Mouse (Mus musculus): ENCODE results near the gene Mob1b.
"Not testable (repeated sequence)": the region's sequence is repeated elsewhere in the genome, so short reads cannot be mapped to it uniquely, and the experiment has no call there.

Mob1b gene

GRCm38 (mm10) chr5:88699251-88699913 is 21.3 kb upstream of the Mob1b start:
- DNase-seq (ENCODE audit: low read depth, low spot score) = no peak

DNA sequence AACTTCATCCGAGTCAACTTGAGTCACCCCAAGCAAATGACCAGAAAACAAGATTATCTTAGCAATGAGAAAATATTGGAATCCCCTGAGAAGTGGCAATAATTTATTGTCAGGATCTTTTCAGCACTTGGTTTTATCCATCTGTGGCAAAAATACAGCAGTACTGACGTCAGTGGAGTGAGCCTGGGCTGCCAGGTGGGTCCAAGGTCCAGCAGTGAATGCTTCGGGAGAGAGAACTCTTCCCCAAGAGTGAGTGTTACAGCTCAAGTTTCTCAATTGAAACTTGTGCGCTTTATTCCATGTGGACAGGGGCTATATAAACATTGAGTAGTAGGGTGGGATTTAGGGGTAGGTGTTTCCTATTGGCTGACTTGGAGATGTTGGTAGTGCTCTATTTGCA is 18.6 kb upstream of the Mob1b start:
- DNase-seq (ENCODE audit: low read depth, low spot score) = no peak

- no peak for DNase-seq (ENCODE audit: low read depth, low spot score)
Observed at GRCm38 (mm10) chr5:88703551-88703950, 17.1 kb upstream of the Mob1b start.

DNA sequence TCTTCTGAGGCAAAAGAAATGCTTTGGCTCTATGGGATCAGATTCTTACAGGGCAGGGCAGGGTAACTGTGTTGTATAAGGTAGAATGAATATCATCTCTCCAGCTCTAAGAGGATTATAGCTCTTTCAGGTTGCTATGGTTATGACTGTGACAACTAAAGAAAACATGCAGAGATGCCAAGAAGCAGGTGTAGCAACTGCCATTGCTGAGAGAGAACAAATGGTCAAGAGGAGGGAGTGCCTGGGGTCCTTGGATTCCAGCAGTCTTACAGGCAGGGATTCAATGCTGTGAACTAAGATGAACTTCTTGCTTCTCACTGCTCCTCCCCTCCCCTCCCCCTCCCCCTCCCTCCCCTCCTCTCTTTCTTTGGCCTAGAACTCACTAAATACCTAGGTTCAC is 9.5 kb upstream of the Mob1b start:
- DNase-seq (ENCODE audit: low read depth, low spot score) = no peak

DNA sequence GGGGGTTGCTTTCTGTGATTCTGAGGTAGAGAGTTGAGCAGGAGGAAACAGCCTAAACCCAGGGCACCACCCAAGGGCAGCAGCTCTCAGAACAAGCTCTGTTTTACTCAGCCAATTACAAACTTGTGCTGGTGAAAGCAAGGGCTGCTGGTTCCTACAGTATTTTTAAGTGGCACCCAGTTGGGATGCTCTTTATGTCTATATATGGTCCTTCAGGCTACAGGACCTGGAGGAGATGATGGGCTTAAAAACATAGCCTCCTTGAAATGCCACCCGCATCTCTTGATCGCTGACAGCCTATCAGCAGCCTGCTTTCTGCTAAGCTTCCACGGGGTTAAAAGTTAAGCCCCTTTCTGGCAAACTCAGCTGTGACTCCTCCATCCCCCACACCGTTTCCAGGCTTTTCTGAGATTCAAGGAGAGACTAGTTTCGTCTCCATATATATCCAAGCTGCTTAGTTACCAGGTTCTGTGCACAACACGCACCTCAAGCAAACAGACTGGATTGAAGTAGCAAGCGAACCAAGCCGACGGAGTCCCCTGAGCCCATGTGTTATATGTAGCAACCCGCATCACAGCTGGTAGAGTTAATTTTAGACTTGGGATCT is 8.9 kb upstream of the Mob1b start:
- DNase-seq (ENCODE audit: low read depth, low spot score) = peak; percentile 36

DNA sequence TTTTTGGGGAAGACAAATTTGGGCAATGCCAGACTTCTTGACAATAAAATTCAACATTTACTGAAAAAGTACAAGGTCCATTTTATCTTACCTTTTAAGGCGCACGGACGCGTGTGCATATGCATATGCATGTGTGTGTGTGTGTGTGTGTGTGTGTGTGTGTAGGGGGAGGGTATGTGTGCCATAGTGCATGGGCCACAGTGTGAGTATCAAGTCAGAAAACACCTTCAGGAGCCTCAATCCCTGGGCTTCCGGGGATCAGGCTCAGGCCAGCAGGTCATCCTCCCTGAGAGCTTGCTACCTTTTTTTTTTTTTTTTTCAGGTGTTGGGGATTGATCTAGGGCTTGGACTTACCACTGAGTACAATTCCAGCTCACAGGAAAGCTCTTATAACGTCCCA is 8.3 kb upstream of the Mob1b start:
- DNase-seq (ENCODE audit: low read depth, low spot score) = no peak

- no peak for DNase-seq (ENCODE audit: low read depth, low spot score)
Observed at GRCm38 (mm10) chr5:88716983-88717382, 3.7 kb upstream of the Mob1b start.

DNA sequence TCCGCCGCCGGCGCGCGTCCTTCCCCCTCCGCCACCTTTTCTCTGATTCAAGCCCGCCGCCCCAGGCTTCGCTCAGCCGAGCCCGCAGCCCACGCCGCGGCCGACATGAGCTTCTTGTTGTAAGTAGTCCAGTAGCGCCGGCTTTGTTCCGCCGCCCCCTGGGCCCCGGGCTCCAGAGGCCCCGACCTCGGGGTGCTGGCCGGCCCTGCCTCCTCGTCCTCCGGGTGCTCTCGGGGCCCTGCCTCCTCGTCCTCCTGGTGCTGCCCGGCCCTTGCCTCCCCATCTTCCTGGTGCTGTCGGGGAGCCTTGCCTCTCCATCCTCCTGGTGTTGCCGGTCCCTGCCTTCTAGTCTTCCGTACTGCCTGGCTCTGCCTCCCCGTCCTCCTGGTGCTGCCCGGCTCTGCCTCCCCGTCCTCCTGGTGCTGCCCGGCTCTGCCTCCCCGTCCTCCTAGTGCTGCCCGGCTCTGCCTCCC is 384 bp downstream of the Mob1b start:
- DNase-seq (ENCODE audit: low read depth, low spot score) = no peak

GRCm38 (mm10) chr5:88721565-88722212 is 1.0 kb downstream of the Mob1b start:
- no peak for DNase-seq (ENCODE audit: low read depth, low spot score)

GRCm38 (mm10) chr5:88722213-88722600 is 1.6 kb downstream of the Mob1b start:
- DNase-seq (ENCODE audit: low read depth, low spot score) = no peak

DNA sequence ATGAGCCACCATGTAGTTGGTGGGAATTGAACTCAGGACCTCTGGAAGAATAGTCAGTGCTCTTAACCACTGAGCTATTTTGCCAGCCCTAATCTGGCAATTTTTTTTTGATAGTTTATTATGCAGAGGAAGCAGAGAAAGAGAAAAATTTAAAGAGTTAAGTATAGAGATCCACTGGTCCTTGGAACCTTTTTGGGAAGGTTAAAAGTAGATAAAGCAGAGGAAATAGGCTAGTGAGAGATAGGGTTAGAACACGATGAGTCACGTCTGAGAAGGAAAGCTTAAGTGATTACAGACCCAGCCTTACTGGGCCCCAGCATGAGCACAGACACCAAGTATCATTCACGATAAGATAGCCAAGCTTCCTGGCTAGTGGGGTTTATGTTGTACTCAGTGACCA is 3.4 kb downstream of the Mob1b start:
- DNase-seq (ENCODE audit: low read depth, low spot score) = no peak

DNA sequence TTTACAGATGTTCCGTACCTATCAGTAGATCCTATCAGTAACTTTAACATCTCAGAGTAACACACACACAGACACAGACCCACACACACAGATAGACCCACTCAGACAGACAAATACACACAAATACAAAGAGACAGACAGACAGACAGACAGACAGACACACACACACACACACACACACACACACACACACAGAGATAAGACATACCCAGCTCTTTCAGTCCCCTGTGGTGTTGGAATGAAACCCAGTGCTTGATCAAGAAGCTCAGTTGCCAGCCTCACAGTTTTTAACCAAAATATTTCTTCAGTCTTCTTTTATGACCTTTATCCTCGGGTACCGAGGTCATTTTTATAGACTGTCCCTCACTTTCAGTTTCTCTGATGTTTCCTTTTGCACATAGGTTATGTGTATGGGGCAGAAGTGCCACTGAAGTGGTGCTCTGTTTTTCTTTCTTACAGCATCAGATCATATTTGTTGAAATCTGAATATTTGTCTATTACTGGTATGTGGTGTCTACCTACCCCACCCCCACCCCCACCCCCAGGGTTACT is 7.0 kb downstream of the Mob1b start:
- DNase-seq (ENCODE audit: low read depth, low spot score) = no peak

GRCm38 (mm10) chr5:88734786-88735185 is 14.1 kb downstream of the Mob1b start:
- DNase-seq (ENCODE audit: low read depth, low spot score) = no peak

DNA sequence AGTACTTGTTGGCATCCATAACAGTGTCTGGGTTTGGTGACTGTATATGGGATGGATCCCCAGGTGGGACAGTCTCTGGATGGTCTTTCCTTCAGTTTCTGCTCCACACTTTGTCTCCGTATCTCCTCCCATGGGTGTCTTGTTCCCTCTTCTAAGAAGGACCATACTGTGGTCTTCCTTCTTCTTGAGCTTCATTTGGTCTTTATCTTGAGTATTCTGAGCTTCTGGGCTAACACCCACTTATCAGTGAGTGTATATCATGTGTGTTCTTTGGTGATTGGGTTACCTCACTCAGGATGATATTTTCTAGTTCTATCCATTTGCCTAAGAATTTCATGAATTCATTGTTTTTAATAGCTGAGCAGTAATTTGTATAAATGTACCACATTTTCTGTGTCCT is 20.4 kb downstream of the Mob1b start:
- not testable (repeated sequence) for DNase-seq (ENCODE audit: low read depth, low spot score)

DNA sequence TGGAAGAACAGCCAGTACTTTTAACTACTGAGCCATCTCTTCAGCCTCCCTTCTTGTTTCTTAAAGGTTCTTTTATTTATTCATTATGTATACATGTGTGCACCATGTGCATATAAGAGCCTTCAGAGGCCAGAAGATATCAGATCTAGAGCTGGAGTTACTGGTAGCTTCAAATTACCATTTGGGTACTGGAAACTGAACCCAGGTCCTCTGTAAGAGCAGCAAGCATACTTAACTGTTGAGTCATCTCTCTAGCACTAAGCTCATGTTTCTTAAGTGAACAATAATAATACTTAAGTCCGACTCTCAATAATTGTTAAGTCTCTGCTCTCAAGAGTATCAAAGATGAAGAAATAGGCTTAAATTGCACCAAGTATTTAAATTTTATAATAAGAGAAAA is 27.1 kb downstream of the Mob1b start:
- DNase-seq (ENCODE audit: low read depth, low spot score) = no peak

DNA sequence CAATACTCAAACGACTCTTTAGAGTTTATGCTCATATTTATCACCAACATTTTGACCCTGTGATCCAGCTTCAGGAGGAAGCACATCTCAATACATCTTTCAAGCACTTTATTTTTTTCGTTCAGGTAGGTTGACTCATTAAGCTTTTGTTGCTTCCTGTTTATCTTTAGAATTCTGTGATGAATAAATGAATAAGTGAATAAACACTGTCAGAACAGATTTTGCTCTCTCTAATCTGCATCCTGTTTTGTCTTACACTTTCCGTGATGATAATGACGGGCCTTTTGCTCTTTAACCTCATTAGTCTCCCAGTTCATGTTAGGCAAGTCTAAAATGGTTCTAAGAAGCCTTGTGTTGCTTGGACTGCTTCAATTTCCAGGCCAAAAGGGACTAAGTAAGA is 32.5 kb downstream of the Mob1b start:
- no peak for DNase-seq (ENCODE audit: low read depth, low spot score)

DNA sequence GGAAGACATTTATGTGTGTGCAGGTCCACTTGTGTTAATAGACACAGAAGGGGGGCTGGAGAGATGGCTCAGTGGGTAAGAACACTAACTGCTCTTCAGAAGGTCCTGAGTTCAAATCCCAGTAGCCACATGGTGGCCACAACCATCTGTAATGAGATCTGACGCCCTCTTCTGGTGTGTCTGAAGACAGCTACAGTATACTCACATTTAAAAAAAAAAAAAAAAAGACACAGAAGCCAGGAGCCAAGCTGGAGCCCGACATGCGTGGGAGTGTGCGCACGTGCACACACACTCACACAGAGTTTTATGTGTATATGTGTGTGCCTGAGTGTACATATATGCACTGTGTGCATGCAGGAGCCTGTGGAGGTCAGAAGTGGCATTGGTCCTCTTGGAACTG is 42.0 kb downstream of the Mob1b start:
- DNase-seq (ENCODE audit: low read depth, low spot score) = no peak

DNA sequence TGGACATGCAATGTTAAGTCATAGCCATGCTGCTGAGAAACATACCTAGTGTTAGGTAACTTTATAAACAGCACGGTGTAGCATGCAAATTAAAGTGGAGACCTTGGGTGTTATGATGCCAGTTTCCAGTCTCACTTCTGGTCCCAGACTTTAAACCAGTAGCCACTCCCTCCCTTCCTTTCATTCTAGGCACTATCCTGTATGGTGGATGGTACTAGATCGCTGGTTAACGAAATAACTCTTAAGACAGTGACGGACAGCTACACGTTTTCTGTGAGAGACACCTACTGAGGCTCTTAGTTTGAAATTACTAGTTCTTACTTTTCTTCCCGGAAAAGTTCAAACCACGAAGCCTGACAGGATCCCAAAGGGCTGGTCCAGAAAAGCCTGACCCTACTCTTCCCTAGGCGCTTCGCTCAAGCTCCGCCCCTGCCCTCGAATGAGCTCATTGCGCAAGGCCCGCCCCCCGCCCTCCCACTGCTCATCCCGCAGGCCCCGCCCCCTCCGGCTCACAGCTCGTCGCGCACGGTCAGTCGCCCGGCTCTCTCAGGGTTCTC is 43.9 kb downstream of the Mob1b start:
- no peak for DNase-seq (ENCODE audit: low read depth, low spot score)

- peak; percentile 96 for DNase-seq (ENCODE audit: low read depth, low spot score)
Observed at GRCm38 (mm10) chr5:88764987-88765481, 44.4 kb downstream of the Mob1b start, which contains the start of gene Dck. Dck (plus strand) TSS chr5:88764996.

DNA sequence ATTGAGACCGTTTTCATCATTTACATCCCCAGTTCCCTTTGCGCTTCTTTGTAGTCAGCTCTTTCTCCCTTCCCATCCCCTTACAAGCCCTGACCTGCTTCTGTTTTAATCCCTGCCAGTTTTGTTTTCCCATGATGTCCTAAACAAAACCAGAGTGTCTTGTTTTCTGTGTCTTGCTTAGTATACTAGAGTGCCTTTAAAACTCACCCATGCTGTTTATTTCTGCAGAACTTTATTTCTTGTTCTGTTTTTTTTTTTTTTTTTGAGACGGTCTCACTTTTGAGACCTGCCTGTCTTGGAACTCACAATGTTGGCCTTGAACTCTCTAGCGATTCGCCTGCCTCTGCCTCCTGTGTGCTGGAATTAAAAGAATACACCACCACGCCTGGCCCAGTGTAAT is 44.9 kb downstream of the Mob1b start:
- DNase-seq (ENCODE audit: low read depth, low spot score) = no peak

- DNase-seq (ENCODE audit: low read depth, low spot score) = no peak
Observed at GRCm38 (mm10) chr5:88766121-88766520, 45.5 kb downstream of the Mob1b start.

- no peak for DNase-seq (ENCODE audit: low read depth, low spot score)
Observed at GRCm38 (mm10) chr5:88766863-88767262, 46.2 kb downstream of the Mob1b start.

Measured in skeletal muscle tissue, adult 2 months (tissue).